Mouse (Mus musculus): ENCODE data around the gene Fuca1.

The Fuca1 gene

DNA sequence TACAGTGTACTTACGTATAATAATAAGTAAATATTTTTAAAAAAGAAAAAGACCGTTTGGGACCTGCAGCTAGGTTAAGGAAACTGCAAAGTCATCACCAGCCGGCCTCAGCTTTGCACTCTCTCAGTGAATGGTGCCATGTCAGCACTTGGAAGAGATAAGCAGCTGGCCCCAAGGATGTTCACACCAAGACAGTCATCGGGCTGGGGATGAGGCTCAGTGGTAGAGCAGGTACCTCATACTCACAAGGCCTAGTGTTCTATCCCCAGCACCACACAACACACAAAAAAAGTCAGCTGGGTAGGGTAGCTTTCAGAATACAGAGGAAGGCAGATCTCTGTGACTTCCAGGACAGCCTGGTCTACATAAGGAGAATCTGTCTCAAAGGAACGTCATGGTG is 64.7 kb downstream of the Fuca1 start:
- no peak for DNase-seq (ENCODE audit: low read depth, low spot score)
- no peaks in the 10 kb centered on the region for H3K27me3 ChIP-seq (ENCODE audit: control insufficient read depth, insufficient read depth, low read length, poor library complexity, severe bottlenecking)
- H3K36me3 ChIP-seq (ENCODE audit: control insufficient read depth, insufficient read depth, low read length, poor library complexity, severe bottlenecking) = peaks cover 7% of the 10 kb centered on the region; the same call in 1 of the 2 replicates

DNA sequence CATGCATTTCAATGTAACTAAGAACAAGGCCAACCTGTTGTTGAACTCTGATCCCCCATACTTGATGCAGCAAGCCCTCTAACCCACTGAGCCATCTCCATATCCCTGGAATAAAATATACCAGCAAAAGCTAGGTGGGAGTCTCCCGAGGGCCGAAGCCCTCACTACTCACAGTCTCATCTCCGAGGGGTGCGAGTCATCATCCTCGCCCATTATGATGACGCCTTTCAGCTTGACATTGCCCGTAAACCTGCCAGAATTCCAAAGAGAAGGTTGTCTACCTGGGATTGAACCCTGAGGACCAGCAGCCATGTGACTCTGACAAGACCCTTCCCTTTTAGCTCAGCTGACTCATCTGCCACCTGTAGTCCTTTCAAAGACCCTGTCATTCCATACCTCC is 65.2 kb downstream of the Fuca1 start:
- no peaks in the 10 kb centered on the region for H3K27me3 ChIP-seq (ENCODE audit: control insufficient read depth, insufficient read depth, low read length, poor library complexity, severe bottlenecking)
- H3K36me3 ChIP-seq (ENCODE audit: control insufficient read depth, insufficient read depth, low read length, poor library complexity, severe bottlenecking) = peaks cover 7% of the 10 kb centered on the region; the same call in 1 of the 2 replicates
- no peak for DNase-seq (ENCODE audit: low read depth, low spot score)

DNA sequence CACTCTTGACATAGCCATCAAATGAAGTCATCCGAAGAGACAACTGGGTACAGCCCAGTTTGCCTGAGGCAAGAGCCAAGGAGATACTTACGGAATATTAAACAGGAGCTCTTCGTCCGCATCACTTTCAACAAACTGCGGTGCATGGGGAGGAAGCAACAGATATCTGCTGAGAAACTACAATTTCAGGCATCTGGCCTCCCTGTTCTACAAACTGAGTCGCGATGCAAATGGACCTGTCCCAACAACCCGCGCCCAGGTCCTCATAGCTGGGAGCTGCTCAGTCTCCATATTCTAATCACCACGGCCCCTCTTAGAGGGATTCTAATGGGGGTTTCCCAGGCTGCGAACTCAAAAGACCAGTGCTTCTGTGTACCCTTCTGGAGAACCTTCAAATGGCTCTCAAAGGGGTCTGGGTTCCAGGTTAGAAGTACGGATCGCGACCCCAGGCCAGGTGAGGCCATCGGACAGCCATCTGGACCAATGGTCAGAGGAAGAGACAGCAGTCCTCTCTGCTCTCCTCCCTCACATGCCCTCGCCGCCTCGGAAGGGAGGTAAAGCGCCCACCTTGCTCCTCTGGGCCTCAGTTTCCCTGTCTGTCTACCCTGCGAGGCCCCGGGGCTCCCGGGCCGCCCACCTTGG is 65.9 kb downstream of the Fuca1 start:
- no peaks in the 10 kb centered on the region for H3K27me3 ChIP-seq (ENCODE audit: control insufficient read depth, insufficient read depth, low read length, poor library complexity, severe bottlenecking)
- H3K36me3 ChIP-seq (ENCODE audit: control insufficient read depth, insufficient read depth, low read length, poor library complexity, severe bottlenecking) = peaks cover 7% of the 10 kb centered on the region; the same call in 1 of the 2 replicates
- DNase-seq (ENCODE audit: low read depth, low spot score) = no peak

DNA sequence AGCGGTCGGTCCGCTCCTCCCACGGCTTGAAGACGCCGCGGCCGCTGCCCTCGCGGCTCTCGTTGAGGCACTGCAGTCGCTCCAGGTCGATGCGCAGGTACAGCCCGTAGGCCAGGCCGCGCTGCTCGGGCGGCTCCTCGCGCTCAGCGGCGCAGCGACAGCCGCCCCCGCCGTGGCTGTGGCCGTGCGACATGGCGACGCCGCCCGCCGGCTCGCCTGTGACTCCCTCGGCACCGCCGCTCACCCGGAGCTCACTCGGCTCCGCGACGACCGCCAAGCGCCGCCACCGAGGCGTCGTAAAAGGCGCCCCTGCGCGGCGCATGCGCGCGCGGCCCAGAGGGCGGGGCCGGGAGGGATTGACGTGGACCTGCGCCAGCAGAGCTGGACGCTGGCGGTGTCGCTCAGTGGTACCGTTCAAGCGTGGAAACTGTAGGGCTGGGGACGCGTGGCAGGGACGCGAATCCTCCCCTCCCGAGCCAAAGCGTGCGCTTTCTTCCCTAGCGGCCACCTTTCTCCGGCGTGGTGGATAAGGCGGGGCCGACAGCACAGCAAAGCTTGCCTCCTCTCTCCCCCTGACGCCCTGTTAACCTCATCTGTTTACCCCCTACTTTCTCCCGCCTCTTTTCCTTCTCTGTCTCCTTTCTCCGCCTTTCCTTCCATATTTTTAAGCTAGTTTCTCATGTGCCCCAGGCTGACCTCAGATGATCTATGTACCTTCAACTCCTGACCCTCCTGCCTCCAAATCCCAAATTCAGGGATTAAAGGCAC is 66.6 kb downstream of the Fuca1 start, which contains the start of gene Pithd1:
Pithd1 (minus strand) TSS at position 322 of the 768 bp plus-strand sequence.
- peak; percentile 97 for DNase-seq (ENCODE audit: low read depth, low spot score)
- H3K36me3 ChIP-seq (ENCODE audit: control insufficient read depth, insufficient read depth, low read length, poor library complexity, severe bottlenecking) = peaks cover 7% of the 10 kb centered on the region; the same call in 1 of the 2 replicates
- no peaks in the 10 kb centered on the region for H3K27me3 ChIP-seq (ENCODE audit: control insufficient read depth, insufficient read depth, low read length, poor library complexity, severe bottlenecking)

DNA sequence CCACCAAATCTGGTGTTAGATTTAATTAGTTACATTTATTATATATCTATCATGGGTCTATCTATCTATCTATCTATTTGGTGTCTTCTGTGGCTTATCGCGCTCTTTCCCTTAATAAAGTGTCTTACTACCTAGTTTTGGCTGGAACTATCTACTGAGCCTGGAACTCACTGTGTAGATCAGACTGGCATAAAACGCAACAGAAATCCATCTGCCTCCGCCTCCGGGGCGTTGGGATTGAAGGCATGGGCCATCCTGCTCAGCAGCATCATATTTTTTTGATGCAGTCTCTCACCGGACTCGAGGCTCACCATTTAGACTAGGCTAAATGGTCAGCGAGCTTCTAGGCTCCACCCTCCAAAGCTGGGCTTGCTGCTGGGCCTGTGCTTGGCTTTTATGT is 67.2 kb downstream of the Fuca1 start:
- Histone ChIP-seq H3K27me3 (ENCODE audit: control insufficient read depth, insufficient read depth, low read length, poor library complexity, severe bottlenecking) (no peaks in the 10 kb centered on the region), H3K36me3 (ENCODE audit: control insufficient read depth, insufficient read depth, low read length, poor library complexity, severe bottlenecking) (peaks cover 7% of the 10 kb centered on the region; the same call in 1 of the 2 replicates)
- DNase-seq (ENCODE audit: low read depth, low spot score) = no peak

All from splenic B cell, adult 2 months (primary cell).